In genomic region chr1:188157237-188157955, GRCm38 (mm10) we compare ENCODE assay signal across 24 mouse cellular contexts.
DNase-seq lines count a peak whose midpoint lies in the region; ATAC-seq and TF ChIP-seq lines count a peak whose summit lies in the region.
"Had no signal": no experiment of that assay in that cellular context is flagged by ENCODE, and none has a peak within 500 bp of the region (broad histone marks: within the 10 kb centered on the region; RNA-seq: fewer than 3 reads in every experiment).

No protein-coding gene starts in this region.

- no peaks in the 10 kb centered on the region for H3K4me1 ChIP-seq in kidney, adult 2 months (ENCODE audit: control insufficient read depth, insufficient read depth, low read length)
- H3K4me1 ChIP-seq in kidney, embryonic 15.5 days, result no peaks in the 10 kb centered on the region
- no peaks in the 10 kb centered on the region for H3K4me1 ChIP-seq in lung, embryonic 14.5 days (ENCODE audit: insufficient read depth)
- H3K4me1 ChIP-seq: limb, embryonic 12.5 days; lung, embryonic 15.5 days; stomach, embryonic 15.5 days had no signal

- no peak overlapping the region for H3K27ac ChIP-seq in kidney, adult 2 months (ENCODE audit: insufficient read depth, low read depth, low read length)
- no peak overlapping the region for H3K27ac ChIP-seq in kidney, embryonic 15.5 days
- no peak overlapping the region for H3K27ac ChIP-seq in lung, embryonic 14.5 days (ENCODE audit: low read depth)
- H3K27ac ChIP-seq: forebrain, embryonic 13.5 days; hindbrain, embryonic 12.5 days; limb, embryonic 12.5 days; liver, embryonic 15.5 days; lung, embryonic 15.5 days; stomach, embryonic 15.5 days had no signal

- TF ChIP-seq POLR2A in kidney, adult 2 months (IDR thresholded peaks at IDR 0.05; ENCODE audit: low read depth, low read length), result no peak

- WGBS in kidney, adult 2 months, result 69% methylated on average over 7 of the region's 7 CpGs
- 73% methylated on average over 7 of the region's 7 CpGs for WGBS in kidney, embryonic 15.5 days
- 69% methylated on average over 7 of the region's 7 CpGs for WGBS in lung, embryonic 14.5 days

- peak; percentile 19 for DNase-seq in kidney, adult 2 months
- DNase-seq in lung, embryonic 14.5 days, result peak; percentile 38
- no peak for DNase-seq in lung, postnatal 25 days (ENCODE audit: low spot score)
- peak; percentile 80 for DNase-seq in adrenal gland, adult 8-10 months
- DNase-seq in kidney, postnatal 14 days, result peak; percentile 19
- no peak for DNase-seq in urinary bladder, postnatal 4 days (ENCODE audit: low spot score in 2 of 2)
- no peak for DNase-seq in cerebellum, adult 11-12 months
- DNase-seq: cerebellum, adult 9-10 months; cerebellum, postnatal 36 days; gastrocnemius, postnatal 14 days; heart, postnatal 36 days; lung, postnatal 36 days; right cerebral cortex, postnatal 25 days had no signal

- no peaks in the 10 kb centered on the region for H3K27me3 ChIP-seq in kidney, adult 2 months (replicated peaks; ENCODE audit: control insufficient read depth, insufficient read depth, low read length)
- H3K27me3 ChIP-seq in kidney, embryonic 15.5 days, result no peaks in the 10 kb centered on the region
- H3K27me3 ChIP-seq in lung, embryonic 14.5 days (ENCODE audit: insufficient read depth, low read length), result no peaks in the 10 kb centered on the region
- H3K27me3 ChIP-seq: forebrain, embryonic 13.5 days; hindbrain, embryonic 12.5 days; liver, embryonic 15.5 days; lung, embryonic 15.5 days; stomach, embryonic 15.5 days had no signal

- no peak overlapping the region for H3K4me2 ChIP-seq in kidney, embryonic 15.5 days
- H3K4me2 ChIP-seq in lung, embryonic 14.5 days, result no peak overlapping the region
- H3K4me2 ChIP-seq: forebrain, embryonic 13.5 days; heart, embryonic 11.5 days; hindbrain, embryonic 12.5 days; limb, embryonic 12.5 days; liver, embryonic 15.5 days; lung, embryonic 15.5 days; midbrain, embryonic 11.5 days; stomach, embryonic 15.5 days had no signal

- H3K36me3 ChIP-seq in kidney, adult 2 months (ENCODE audit: control insufficient read depth, insufficient read depth, low read length), result no peaks in the 10 kb centered on the region
- no peaks in the 10 kb centered on the region for H3K36me3 ChIP-seq in kidney, embryonic 15.5 days
- H3K36me3 ChIP-seq in lung, embryonic 14.5 days (ENCODE audit: insufficient read depth), result no peaks in the 10 kb centered on the region
- H3K36me3 ChIP-seq: hindbrain, embryonic 12.5 days; limb, embryonic 12.5 days; liver, embryonic 15.5 days; lung, embryonic 15.5 days; stomach, embryonic 15.5 days had no signal

- no peak for ATAC-seq in kidney, embryonic 15.5 days (replicated peaks; ENCODE audit: low FRiP score)
- no peak for ATAC-seq in lung, embryonic 14.5 days (ENCODE audit: insufficient read depth)
- ATAC-seq: forebrain, embryonic 13.5 days; intestine, postnatal 0 days; midbrain, embryonic 16.5 days had no signal

- TF ChIP-seq CTCF in kidney, adult 2 months (conservative IDR thresholded peaks at IDR 0.05; ENCODE audit: insufficient read depth, insufficient read length, low read depth, low read length), result no peak
- no peak for TF ChIP-seq CTCF in lung, embryonic 14.5 days (IDR thresholded peaks at IDR 0.05; ENCODE audit: low read depth)

- H3K4me3 ChIP-seq in kidney, adult 2 months (ENCODE audit: insufficient read depth, low read depth, low read length), result no peak overlapping the region
- H3K4me3 ChIP-seq in kidney, embryonic 15.5 days (replicated peaks), result no peak overlapping the region
- no peak overlapping the region for H3K4me3 ChIP-seq in lung, embryonic 14.5 days (ENCODE audit: low read depth, low read length)
- H3K4me3 ChIP-seq: forebrain, embryonic 13.5 days; hindbrain, embryonic 12.5 days; limb, embryonic 12.5 days; liver, embryonic 15.5 days; lung, embryonic 15.5 days; stomach, embryonic 15.5 days had no signal

- no peak overlapping the region for H3K9ac ChIP-seq in kidney, embryonic 15.5 days
- H3K9ac ChIP-seq in lung, embryonic 14.5 days, result no peak overlapping the region
- H3K9ac ChIP-seq: forebrain, embryonic 13.5 days; hindbrain, embryonic 12.5 days; limb, embryonic 12.5 days; liver, embryonic 15.5 days; lung, embryonic 15.5 days; stomach, embryonic 15.5 days had no signal

- H3K9me3 ChIP-seq in kidney, embryonic 15.5 days (replicated peaks), result no peaks in the 10 kb centered on the region
- H3K9me3 ChIP-seq in lung, embryonic 14.5 days (ENCODE audit: low read depth, low read length), result no peaks in the 10 kb centered on the region
- H3K9me3 ChIP-seq: forebrain, embryonic 13.5 days; hindbrain, embryonic 12.5 days; limb, embryonic 12.5 days; liver, embryonic 15.5 days; lung, embryonic 15.5 days; stomach, embryonic 15.5 days had no signal

Comparison
In these comparisons a context has a peak if more than half of its experiments do, and no peak if none do; other contexts are left out.
1. DNase-seq: peak in kidney, adult 2 months (single experiment), lung, embryonic 14.5 days (single experiment), adrenal gland, adult 8-10 months (single experiment) and kidney, postnatal 14 days (single experiment); none in lung, postnatal 25 days (single experiment), urinary bladder, postnatal 4 days (0 of 2) and cerebellum, adult 11-12 months (single experiment).